Comparison of ENCODE assay signal across 9 mouse cellular contexts in genomic region chr7:44466888-44467311, GRCm38 (mm10). TPM values are rescaled to one million over a fixed set of nuclear protein-coding genes. Genes with fewer than 3 reads are reported as not detected.
A peak's percentile ranks its signal among the peaks of the same experiment; 100 is the strongest.
DNase-seq lines count a peak whose midpoint lies in the region; ATAC-seq and TF ChIP-seq lines count a peak whose summit lies in the region.
"Had no signal": no experiment of that assay in that cellular context is flagged by ENCODE, and none has a peak within 500 bp of the region (broad histone marks: within the 10 kb centered on the region; RNA-seq: fewer than 3 reads in every experiment).

No protein-coding gene starts in this region.

- H3K36me3 ChIP-seq in forebrain, embryonic 12.5 days (replicated peaks) = peaks cover 21% of the 10 kb centered on the region
- H3K36me3 ChIP-seq in hindbrain, postnatal 0 days (ENCODE audit: insufficient read depth, low read length) = peaks cover 19% of the 10 kb centered on the region; the same call in 1 of the 2 replicates
- peaks cover 26% of the 10 kb centered on the region for H3K36me3 ChIP-seq in midbrain, postnatal 0 days (ENCODE audit: insufficient read depth, low read length)

- no peak for ATAC-seq in forebrain, embryonic 12.5 days (ENCODE audit: low FRiP score)
- ATAC-seq in hindbrain, postnatal 0 days = no peak
- ATAC-seq in midbrain, postnatal 0 days (ENCODE audit: low FRiP score) = no peak

- TF ChIP-seq CTCF in hindbrain, postnatal 0 days (IDR thresholded peaks at IDR 0.05; ENCODE audit: low read depth) = no peak
- TF ChIP-seq CTCF in midbrain, postnatal 0 days (IDR thresholded peaks at IDR 0.05) = peak; percentile 43

- no peaks in the 10 kb centered on the region for H3K9me3 ChIP-seq in forebrain, embryonic 12.5 days
- no peaks in the 10 kb centered on the region for H3K9me3 ChIP-seq in hindbrain, postnatal 0 days (ENCODE audit: low read length)
- no peaks in the 10 kb centered on the region for H3K9me3 ChIP-seq in midbrain, postnatal 0 days (ENCODE audit: low read length)

- H3K27me3 ChIP-seq in forebrain, embryonic 12.5 days = peaks cover 9% of the 10 kb centered on the region; the same call in 1 of the 2 replicates
- H3K27me3 ChIP-seq in hindbrain, postnatal 0 days (ENCODE audit: insufficient read depth, low read length) = no peaks in the 10 kb centered on the region
- H3K27me3 ChIP-seq in midbrain, postnatal 0 days (ENCODE audit: insufficient read depth, low read length) = no peaks in the 10 kb centered on the region

- peak overlapping the region; percentile 92 for H3K27ac ChIP-seq in forebrain, embryonic 12.5 days
- H3K27ac ChIP-seq in hindbrain, postnatal 0 days = peak overlapping the region; percentile 89
- H3K27ac ChIP-seq in midbrain, postnatal 0 days (ENCODE audit: low read depth, low read length) = peak overlapping the region; percentile 91

- peaks cover 59% of the 10 kb centered on the region for H3K4me1 ChIP-seq in forebrain, embryonic 12.5 days
- H3K4me1 ChIP-seq in hindbrain, postnatal 0 days (ENCODE audit: insufficient read depth, low read length) = peaks cover 31% of the 10 kb centered on the region
- H3K4me1 ChIP-seq in midbrain, postnatal 0 days (ENCODE audit: insufficient read depth, low read length) = peaks cover 26% of the 10 kb centered on the region

- no peak overlapping the region for H3K9ac ChIP-seq in forebrain, embryonic 12.5 days
- H3K9ac ChIP-seq in hindbrain, postnatal 0 days (replicated peaks; ENCODE audit: low read length) = no peak overlapping the region
- H3K9ac ChIP-seq in midbrain, postnatal 0 days (replicated peaks; ENCODE audit: low read length, poor library complexity, severe bottlenecking) = 0 out of 2 replicates have a peak overlapping the region, but pooled peaks have one; percentile 3

- H3K4me3 ChIP-seq in forebrain, embryonic 12.5 days (replicated peaks) = no peak overlapping the region
- no peak overlapping the region for H3K4me3 ChIP-seq in hindbrain, postnatal 0 days (ENCODE audit: low read length)
- H3K4me3 ChIP-seq in midbrain, postnatal 0 days (ENCODE audit: low read depth, low read length) = no peak overlapping the region

- whole genome bisulfite sequencing in forebrain, embryonic 12.5 days = 81% methylated on average over 16 of the region's 16 CpGs
- 64% methylated on average over 16 of the region's 16 CpGs for WGBS in hindbrain, postnatal 0 days
- WGBS in midbrain, postnatal 0 days = 77% methylated on average over 16 of the region's 16 CpGs

- DNase-seq in layer of hippocampus, adult 11-12 months (ENCODE audit: low spot score) = peak; percentile 35
- DNase-seq in layer of hippocampus, adult 9-10 months (ENCODE audit: low spot score) = no peak
- DNase-seq in hindbrain, postnatal 0 days (ENCODE audit: low spot score) = peak; percentile 8
- DNase-seq in midbrain, postnatal 0 days (ENCODE audit: low spot score) = no peak
- DNase-seq in lung, postnatal 36 days = no peak
- DNase-seq in thymus, postnatal 36 days = no peak
- DNase-seq: adrenal gland, postnatal 36 days had no signal

- H3K4me2 ChIP-seq in forebrain, embryonic 12.5 days = peak overlapping the region; percentile 67; the same call in 1 of the 2 replicates
- H3K4me2 ChIP-seq in hindbrain, postnatal 0 days (ENCODE audit: low read depth, low read length) = no peak overlapping the region
- H3K4me2 ChIP-seq in midbrain, postnatal 0 days (ENCODE audit: low read depth, low read length, poor library complexity, severe bottlenecking) = no peak overlapping the region

RNA-seq across cellular contexts. Expression of gene Josd2, which starts 0.9 kb away (rescaled TPM):
- polyA plus RNA-seq in forebrain, embryonic 12.5 days (2016; fragmentation: Nextera tagmentation; extraction: Ambion mirVana) = 47.2 and 56.8 TPM in 2 replicates
- 32.7 and 44.5 TPM in 2 replicates for total RNA-seq in hindbrain, postnatal 0 days (2014; rRNA removed)
- polyA plus RNA-seq in hindbrain, postnatal 0 days (2015; fragmentation: Nextera tagmentation; extraction: Ambion mirVana) = 28.3 and 32.7 TPM in 2 replicates
- 25.5 and 38.5 TPM in 2 replicates for total RNA-seq in midbrain, postnatal 0 days (2014; rRNA removed)
- polyA plus RNA-seq in midbrain, postnatal 0 days (2015; fragmentation: Nextera tagmentation; extraction: Ambion mirVana) = 22.7 and 25.4 TPM in 2 replicates

RNA-seq across cellular contexts. Expression of gene Aspdh, which starts 1.7 kb away (rescaled TPM):
- 4.8 TPM in 2 replicates for polyA plus RNA-seq in forebrain, embryonic 12.5 days (2016; fragmentation: Nextera tagmentation; extraction: Ambion mirVana)
- 10.2 and 15.5 TPM in 2 replicates for total RNA-seq in hindbrain, postnatal 0 days (2014; rRNA removed)
- 3.1 and 3.8 TPM in 2 replicates for polyA plus RNA-seq in hindbrain, postnatal 0 days (2015; fragmentation: Nextera tagmentation; extraction: Ambion mirVana)
- 7.1 and 11.8 TPM in 2 replicates for total RNA-seq in midbrain, postnatal 0 days (2014; rRNA removed)
- polyA plus RNA-seq in midbrain, postnatal 0 days (2015; fragmentation: Nextera tagmentation; extraction: Ambion mirVana) = 2.1 and 3.7 TPM in 2 replicates
- total RNA-seq: neutrophil, adult 5-6 weeks had no signal

RNA-seq across cellular contexts. Expression of gene Emc10, which starts 29.4 kb away (rescaled TPM):
- 121 and 125 TPM in 2 replicates for polyA plus RNA-seq in forebrain, embryonic 12.5 days (2016; fragmentation: Nextera tagmentation; extraction: Ambion mirVana)
- total RNA-seq in hindbrain, postnatal 0 days (2014; rRNA removed) = 311 and 319 TPM in 2 replicates
- polyA plus RNA-seq in hindbrain, postnatal 0 days (2015; fragmentation: Nextera tagmentation; extraction: Ambion mirVana) = 138 and 152 TPM in 2 replicates
- total RNA-seq in midbrain, postnatal 0 days (2014; rRNA removed) = 247 and 273 TPM in 2 replicates
- polyA plus RNA-seq in midbrain, postnatal 0 days (2015; fragmentation: Nextera tagmentation; extraction: Ambion mirVana) = 150 and 154 TPM in 2 replicates

RNA-seq across cellular contexts. Expression of gene Fam71e1, which starts 29.5 kb away (rescaled TPM):
- polyA plus RNA-seq in forebrain, embryonic 12.5 days (2016; fragmentation: Nextera tagmentation; extraction: Ambion mirVana) = 29.8 and 34.2 TPM in 2 replicates
- total RNA-seq in hindbrain, postnatal 0 days (2014; rRNA removed) = 19.7 and 19.8 TPM in 2 replicates
- polyA plus RNA-seq in hindbrain, postnatal 0 days (2015; fragmentation: Nextera tagmentation; extraction: Ambion mirVana) = 26.7 and 31.9 TPM in 2 replicates
- total RNA-seq in midbrain, postnatal 0 days (2014; rRNA removed) = 18.5 and 19.3 TPM in 2 replicates
- polyA plus RNA-seq in midbrain, postnatal 0 days (2015; fragmentation: Nextera tagmentation; extraction: Ambion mirVana) = 23.8 and 27.7 TPM in 2 replicates

RNA-seq across cellular contexts. Expression of gene Lrrc4b, which starts 38.1 kb away (rescaled TPM):
- polyA plus RNA-seq in forebrain, embryonic 12.5 days (2016; fragmentation: Nextera tagmentation; extraction: Ambion mirVana) = 10.6 and 12.0 TPM in 2 replicates
- 562 and 663 TPM in 2 replicates for total RNA-seq in hindbrain, postnatal 0 days (2014; rRNA removed)
- 19.6 and 22.7 TPM in 2 replicates for polyA plus RNA-seq in hindbrain, postnatal 0 days (2015; fragmentation: Nextera tagmentation; extraction: Ambion mirVana)
- 589 and 657 TPM in 2 replicates for total RNA-seq in midbrain, postnatal 0 days (2014; rRNA removed)
- 24.2 and 26.9 TPM in 2 replicates for polyA plus RNA-seq in midbrain, postnatal 0 days (2015; fragmentation: Nextera tagmentation; extraction: Ambion mirVana)
- total RNA-seq: neutrophil, adult 5-6 weeks had no signal

Comparison
In these comparisons a context has a peak if more than half of its experiments do, and no peak if none do; other contexts are left out.
1. DNase-seq: peak in layer of hippocampus, adult 11-12 months (single experiment) and hindbrain, postnatal 0 days (single experiment); none in layer of hippocampus, adult 9-10 months (single experiment), midbrain, postnatal 0 days (single experiment), lung, postnatal 36 days (single experiment) and thymus, postnatal 36 days (0 of 2).
2. Peak in every context shown above with its lines, with median percentiles within 50 percentile points of each other: H3K27ac ChIP-seq.